Mouse (Mus musculus): ENCODE measurements around the gene Sfmbt1. TPM values are rescaled to one million over a fixed set of nuclear protein-coding genes. Genes with fewer than 3 reads are reported as not detected.

The Sfmbt1 gene
- 12.1 and 12.2 TPM in 2 replicates for polyA plus RNA-seq (2015; fragmentation: Nextera tagmentation; extraction: Ambion mirVana)

GRCm38 (mm10) chr14:30714799-30715617, at the start of gene Sfmbt1:
Gene Sfmbt1 (plus strand): TSS chr14:30714849.
- Histone ChIP-seq H3K9me3 (no peaks in the 10 kb centered on the region), H3K27ac (peak within 1 kb of the TSS; percentile 90), H3K36me3 (no peaks in the 10 kb centered on the region), H3K4me3 (replicated peaks) (peak within 1 kb of the TSS; percentile 89), H3K4me2 (peak within 1 kb of the TSS; percentile 92), H3K27me3 (replicated peaks) (peaks cover 11% of the 10 kb centered on the region), H3K4me1 (0 out of 2 replicates have a peak, but pooled peaks cover 8% of the 10 kb centered on the region), H3K9ac (peak within 1 kb of the TSS; percentile 82)
- 2% methylated on average over 84 of the region's 87 CpGs for WGBS
- peak; percentile 48; the same call in 1 of the 2 replicates for ATAC-seq (ENCODE audit: insufficient read depth, low FRiP score, low read depth)

GRCm38 (mm10) chr14:30666061-30666460, 48.6 kb upstream of the Sfmbt1 start:
- no peak overlapping the region for H3K4me2 ChIP-seq
- 72% methylated on average over 3 of the region's 3 CpGs for WGBS
- H3K27ac ChIP-seq, result no peak overlapping the region
- no peak for ATAC-seq (ENCODE audit: insufficient read depth, low FRiP score, low read depth)
- peaks cover 45% of the 10 kb centered on the region for H3K36me3 ChIP-seq
- no peak overlapping the region for H3K9ac ChIP-seq
- no peak overlapping the region for H3K4me3 ChIP-seq (replicated peaks)
- no peaks in the 10 kb centered on the region for H3K27me3 ChIP-seq (replicated peaks)
- H3K4me1 ChIP-seq, result no peaks in the 10 kb centered on the region
- no peaks in the 10 kb centered on the region for H3K9me3 ChIP-seq

- WGBS, result 85% methylated on average over 4 of the region's 4 CpGs
- H3K36me3 ChIP-seq, result peaks cover 43% of the 10 kb centered on the region
These were observed 48.0 kb upstream of the Sfmbt1 start for GRCm38 (mm10) chr14:30666604-30667003.

GRCm38 (mm10) chr14:30670161-30670560, 44.5 kb upstream of the Sfmbt1 start:
- Histone ChIP-seq H3K36me3 (peaks cover 38% of the 10 kb centered on the region), H3K4me3 (replicated peaks) (no peak overlapping the region), H3K4me2 (no peak overlapping the region), H3K27ac (no peak overlapping the region), H3K4me1 (no peaks in the 10 kb centered on the region), H3K9ac (no peak overlapping the region), H3K9me3 (no peaks in the 10 kb centered on the region), H3K27me3 (replicated peaks) (no peaks in the 10 kb centered on the region)
- no peak for ATAC-seq (ENCODE audit: insufficient read depth, low FRiP score, low read depth)
- WGBS, result 90% methylated on average over 6 of the region's 6 CpGs

More at GRCm38 (mm10) chr14:30666604-30667003, 48.0 kb upstream of the Sfmbt1 start:
- no peak for ATAC-seq (ENCODE audit: insufficient read depth, low FRiP score, low read depth)
- H3K9me3 ChIP-seq, result no peaks in the 10 kb centered on the region
- no peak overlapping the region for H3K9ac ChIP-seq
- H3K4me3 ChIP-seq (replicated peaks), result no peak overlapping the region
- no peaks in the 10 kb centered on the region for H3K4me1 ChIP-seq
- no peaks in the 10 kb centered on the region for H3K27me3 ChIP-seq (replicated peaks)
- no peak overlapping the region for H3K4me2 ChIP-seq
- H3K27ac ChIP-seq, result no peak overlapping the region

- Histone ChIP-seq H3K9ac (no peak overlapping the region), H3K27me3 (replicated peaks) (no peaks in the 10 kb centered on the region), H3K27ac (no peak overlapping the region), H3K4me2 (no peak overlapping the region), H3K4me1 (no peaks in the 10 kb centered on the region), H3K4me3 (replicated peaks) (no peak overlapping the region), H3K36me3 (peaks cover 34% of the 10 kb centered on the region), H3K9me3 (no peaks in the 10 kb centered on the region)
- no peak for ATAC-seq (ENCODE audit: insufficient read depth, low FRiP score, low read depth)
- WGBS, result 69% methylated on average over 15 of the region's 15 CpGs
These were observed 43.3 kb upstream of the Sfmbt1 start for GRCm38 (mm10) chr14:30671095-30671985.

GRCm38 (mm10) chr14:30671986-30672312, 42.7 kb upstream of the Sfmbt1 start:
- ATAC-seq (ENCODE audit: insufficient read depth, low FRiP score, low read depth), result peak; percentile 39; the same call in 1 of the 2 replicates
- Histone ChIP-seq H3K4me2 (no peak overlapping the region), H3K27me3 (replicated peaks) (no peaks in the 10 kb centered on the region), H3K9ac (no peak overlapping the region), H3K36me3 (peaks cover 33% of the 10 kb centered on the region), H3K4me1 (no peaks in the 10 kb centered on the region), H3K4me3 (replicated peaks) (no peak overlapping the region), H3K27ac (no peak overlapping the region), H3K9me3 (no peaks in the 10 kb centered on the region)
- WGBS, result 9% methylated on average over 3 of the region's 3 CpGs

GRCm38 (mm10) chr14:30674947-30675346, 39.7 kb upstream of the Sfmbt1 start:
- no peak for ATAC-seq (ENCODE audit: insufficient read depth, low FRiP score, low read depth)

GRCm38 (mm10) chr14:30682131-30682530, 32.5 kb upstream of the Sfmbt1 start:
- H3K36me3 ChIP-seq, result peaks cover 11% of the 10 kb centered on the region; the same call in 1 of the 2 replicates

More at GRCm38 (mm10) chr14:30674947-30675346, 39.7 kb upstream of the Sfmbt1 start:
- Histone ChIP-seq H3K4me1 (no peaks in the 10 kb centered on the region), H3K36me3 (peaks cover 19% of the 10 kb centered on the region), H3K27me3 (replicated peaks) (no peaks in the 10 kb centered on the region), H3K9ac (no peak overlapping the region), H3K4me3 (replicated peaks) (no peak overlapping the region), H3K27ac (no peak overlapping the region), H3K4me2 (no peak overlapping the region), H3K9me3 (no peaks in the 10 kb centered on the region)
- 75% methylated on average over 6 of the region's 6 CpGs for WGBS

GRCm38 (mm10) chr14:30690685-30691084, 24.0 kb upstream of the Sfmbt1 start:
- Histone ChIP-seq H3K27me3 (replicated peaks) (no peaks in the 10 kb centered on the region), H3K9ac (no peak overlapping the region), H3K4me2 (no peak overlapping the region), H3K4me1 (no peaks in the 10 kb centered on the region), H3K9me3 (no peaks in the 10 kb centered on the region), H3K36me3 (0 out of 2 replicates have a peak, but pooled peaks cover 4% of the 10 kb centered on the region), H3K4me3 (replicated peaks) (no peak overlapping the region), H3K27ac (no peak overlapping the region)
- WGBS, result 74% methylated on average over 3 of the region's 3 CpGs
- ATAC-seq (ENCODE audit: insufficient read depth, low FRiP score, low read depth), result no peak

More at GRCm38 (mm10) chr14:30682131-30682530, 32.5 kb upstream of the Sfmbt1 start:
- H3K27ac ChIP-seq, result no peak overlapping the region
- H3K4me3 ChIP-seq (replicated peaks), result no peak overlapping the region
- ATAC-seq (ENCODE audit: insufficient read depth, low FRiP score, low read depth), result no peak
- no peaks in the 10 kb centered on the region for H3K27me3 ChIP-seq (replicated peaks)
- WGBS, result 88% methylated on average over 3 of the region's 3 CpGs
- no peaks in the 10 kb centered on the region for H3K4me1 ChIP-seq
- H3K9me3 ChIP-seq, result no peaks in the 10 kb centered on the region
- H3K4me2 ChIP-seq, result no peak overlapping the region
- H3K9ac ChIP-seq, result no peak overlapping the region

- Histone ChIP-seq H3K36me3 (0 out of 2 replicates have a peak, but pooled peaks cover 4% of the 10 kb centered on the region), H3K4me1 (no peaks in the 10 kb centered on the region), H3K9me3 (no peaks in the 10 kb centered on the region), H3K9ac (no peak overlapping the region), H3K4me3 (replicated peaks) (no peak overlapping the region), H3K27ac (no peak overlapping the region), H3K4me2 (no peak overlapping the region), H3K27me3 (replicated peaks) (no peaks in the 10 kb centered on the region)
- 84% methylated on average over 6 of the region's 6 CpGs for WGBS
- ATAC-seq (ENCODE audit: insufficient read depth, low FRiP score, low read depth), result no peak
These were observed 22.2 kb upstream of the Sfmbt1 start for GRCm38 (mm10) chr14:30692439-30692838.

GRCm38 (mm10) chr14:30694786-30695185, 19.9 kb upstream of the Sfmbt1 start:
- WGBS, result 86% methylated on average over 2 of the region's 2 CpGs

More at GRCm38 (mm10) chr14:30694786-30695185, 19.9 kb upstream of the Sfmbt1 start:
- Histone ChIP-seq H3K4me2 (no peak overlapping the region), H3K4me1 (no peaks in the 10 kb centered on the region), H3K27ac (no peak overlapping the region), H3K9me3 (no peaks in the 10 kb centered on the region), H3K27me3 (replicated peaks) (no peaks in the 10 kb centered on the region), H3K4me3 (replicated peaks) (no peak overlapping the region), H3K9ac (no peak overlapping the region), H3K36me3 (0 out of 2 replicates have a peak, but pooled peaks cover under 1% of the 10 kb centered on the region)
- no peak for ATAC-seq (ENCODE audit: insufficient read depth, low FRiP score, low read depth)

All from stomach, embryonic 15.5 days (tissue).